Mouse (Mus musculus): Measurements from ENCODE around the gene Nsun5.
A peak's percentile ranks its signal among the peaks of the same experiment; 100 is the strongest.
"Not testable (repeated sequence)": the region's sequence is repeated elsewhere in the genome, so short reads cannot be mapped to it uniquely, and the experiment has no call there.

The Nsun5 gene

DNA sequence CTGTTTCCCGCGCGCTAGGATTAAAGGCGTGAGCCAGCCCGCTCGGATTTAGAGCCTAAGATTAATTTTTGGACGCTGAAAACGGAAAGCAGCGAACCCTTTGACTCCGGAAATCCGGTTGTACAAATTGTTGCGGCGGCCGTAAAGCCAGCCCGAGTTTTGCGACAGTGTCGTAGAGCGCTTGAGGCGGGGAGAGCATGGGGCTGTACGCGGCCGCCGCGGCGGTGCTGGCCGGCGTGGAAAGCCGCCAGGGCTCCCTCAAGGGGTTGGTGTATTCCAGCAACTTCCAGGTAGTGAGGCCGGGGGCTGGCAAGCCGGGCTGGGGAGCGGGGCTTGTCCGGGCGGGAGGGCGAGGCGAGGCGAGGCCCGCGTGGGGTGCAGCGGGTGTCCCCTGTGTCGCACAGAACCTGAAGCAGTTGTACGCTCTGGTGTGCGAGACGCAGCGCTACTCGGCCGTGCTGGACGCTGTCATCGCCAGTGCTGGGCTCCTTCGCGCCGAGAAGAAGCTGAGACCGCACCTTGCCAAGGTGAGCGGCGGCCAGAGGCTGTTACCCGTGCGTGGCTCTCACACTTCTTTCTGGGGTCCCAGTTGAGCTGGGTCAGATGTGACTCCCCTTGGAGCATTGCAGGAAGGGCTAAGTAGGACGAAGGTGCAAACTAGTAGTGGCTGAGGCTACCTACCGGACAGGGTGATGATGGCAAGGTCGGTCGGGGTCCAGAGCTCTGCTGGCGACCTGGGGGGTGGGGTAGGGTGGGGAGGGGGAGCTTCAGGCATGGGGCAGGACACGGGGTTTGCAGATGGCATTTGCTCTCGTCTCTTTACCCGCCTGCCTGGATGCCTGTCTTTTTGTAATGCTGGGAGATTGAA, at the start of gene Nsun5:
Nsun5 (plus strand) TSS at position 167 of the 868 bp plus-strand sequence.
- DNase-seq (ENCODE audit: low spot score): peak; percentile 87

DNA sequence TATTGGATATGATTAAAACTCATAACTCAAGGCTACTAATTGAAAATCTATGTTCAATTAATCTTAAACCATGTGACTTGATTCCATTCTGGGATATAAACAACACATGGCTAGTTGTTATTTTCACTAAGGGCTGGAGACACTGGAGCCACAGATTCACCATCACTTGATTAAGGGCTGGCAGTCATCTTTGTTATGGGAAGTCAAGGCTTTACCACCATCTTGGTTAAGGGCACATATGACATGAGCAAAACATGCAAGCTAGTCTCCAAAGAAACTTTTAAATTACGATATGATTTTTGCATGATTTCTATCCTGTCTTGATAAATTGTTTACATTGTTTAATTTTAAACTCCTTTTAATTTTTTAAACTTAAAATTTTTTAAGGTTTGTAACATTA, 47.6 kb upstream of the Nsun5 start:
- DNase-seq (ENCODE audit: low spot score): no peak

DNA sequence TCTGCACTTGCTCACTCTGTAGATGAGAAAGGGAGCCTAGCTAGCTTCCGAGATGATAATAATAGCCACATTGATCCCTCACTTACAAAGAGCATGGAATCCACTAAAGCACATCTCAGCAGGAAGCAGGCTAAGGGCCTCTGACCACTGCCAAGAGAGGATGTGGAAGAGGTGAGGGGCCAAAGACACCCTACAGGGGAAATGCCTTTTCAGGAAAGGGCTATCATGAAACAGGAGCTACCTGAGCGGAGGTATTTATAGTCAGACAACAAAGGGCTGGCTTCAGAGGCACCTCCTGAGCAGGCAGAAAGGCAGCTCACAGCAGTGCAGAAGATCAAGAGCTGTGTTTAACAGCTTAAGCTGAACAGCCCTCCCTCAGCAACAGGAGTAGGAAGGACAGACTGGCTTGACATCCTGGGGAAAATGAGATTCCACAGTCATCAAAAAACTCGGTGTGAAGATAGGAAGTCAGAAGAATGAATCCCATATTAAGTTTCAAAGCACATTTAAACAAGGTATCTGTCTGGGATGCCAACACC, 43.6 kb upstream of the Nsun5 start:
- DNase-seq (ENCODE audit: low spot score): no peak

DNA sequence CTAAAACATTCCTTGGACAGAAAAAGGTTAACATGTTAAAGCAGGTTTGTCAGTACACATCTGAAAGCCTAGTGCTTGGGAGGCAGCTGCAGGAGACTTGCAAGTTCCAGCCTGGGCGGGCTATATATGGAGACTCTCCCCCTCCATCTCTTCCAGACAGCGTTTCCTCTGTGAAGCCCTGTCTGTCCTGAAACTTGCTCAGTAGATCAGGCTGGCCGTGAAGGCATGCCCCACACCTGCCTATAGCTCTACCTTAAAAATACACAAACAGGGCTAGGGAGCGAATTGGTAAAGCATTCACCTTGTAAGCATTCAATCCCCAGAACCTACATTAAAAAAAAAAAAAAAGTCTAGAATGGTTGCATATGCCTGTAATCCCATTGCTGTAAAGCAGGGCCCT, 40.3 kb upstream of the Nsun5 start:
- no peak for DNase-seq (ENCODE audit: low spot score)

DNA sequence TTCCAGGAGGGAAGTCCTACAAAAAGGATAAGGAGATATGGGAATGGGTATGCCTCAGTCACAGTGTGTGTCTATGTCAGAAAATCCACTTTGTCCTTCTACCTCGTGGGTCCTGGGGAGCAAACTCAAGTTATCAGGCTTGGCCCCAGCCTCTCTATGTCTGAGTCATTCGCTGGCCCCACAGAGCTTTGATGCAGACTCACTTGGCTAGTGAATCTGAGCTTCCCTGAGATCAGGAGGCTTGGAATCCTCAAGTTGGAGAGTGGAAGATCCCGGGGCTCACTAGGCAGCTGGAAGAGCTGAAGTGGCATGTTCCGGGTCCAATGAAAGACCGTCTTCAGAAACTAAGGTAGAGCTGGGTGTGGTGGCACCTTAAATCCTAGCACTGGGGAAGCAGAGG, 39.6 kb upstream of the Nsun5 start:
- DNase-seq (ENCODE audit: low spot score): no peak

DNA sequence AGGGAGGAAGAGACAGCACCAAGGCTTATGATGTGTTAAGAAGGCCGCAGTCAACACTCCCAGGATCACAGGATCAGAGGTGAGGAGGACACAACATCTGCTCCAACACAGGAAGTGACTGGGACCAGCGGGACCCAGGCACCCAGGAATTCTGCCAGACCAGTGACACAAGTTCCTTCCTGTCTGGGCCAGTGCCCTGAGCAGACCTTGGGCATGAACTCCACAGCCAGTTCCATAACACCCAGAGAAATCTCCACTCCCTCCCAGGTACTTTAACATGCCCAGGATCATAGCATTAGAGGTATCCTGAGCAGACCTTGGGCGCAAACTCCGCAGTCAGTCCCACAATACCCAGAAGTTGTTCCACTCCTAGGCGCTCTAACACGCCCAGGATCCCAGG, 38.6 kb upstream of the Nsun5 start:
- DNase-seq (ENCODE audit: low spot score): no peak

DNA sequence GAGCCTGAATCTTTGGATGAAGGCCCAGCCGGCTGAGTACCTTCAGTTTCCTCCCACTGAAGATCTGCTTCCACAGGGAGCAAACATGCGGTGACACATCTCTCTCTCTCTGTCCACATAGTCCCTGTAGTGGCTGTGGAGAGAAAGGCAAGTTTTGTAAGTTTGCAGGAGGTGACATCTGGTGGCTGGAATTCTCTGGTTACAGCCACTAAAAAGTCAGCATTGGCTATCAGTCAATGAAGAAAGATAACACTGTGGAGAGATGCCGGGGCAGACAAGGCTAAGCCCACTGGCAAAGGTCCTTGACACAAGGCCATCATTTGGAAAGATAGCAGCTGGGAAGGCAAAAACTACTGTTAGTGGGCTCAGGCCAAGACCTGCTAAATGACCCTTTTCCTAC, 32.2 kb upstream of the Nsun5 start:
- no peak for DNase-seq (ENCODE audit: low spot score)

DNA sequence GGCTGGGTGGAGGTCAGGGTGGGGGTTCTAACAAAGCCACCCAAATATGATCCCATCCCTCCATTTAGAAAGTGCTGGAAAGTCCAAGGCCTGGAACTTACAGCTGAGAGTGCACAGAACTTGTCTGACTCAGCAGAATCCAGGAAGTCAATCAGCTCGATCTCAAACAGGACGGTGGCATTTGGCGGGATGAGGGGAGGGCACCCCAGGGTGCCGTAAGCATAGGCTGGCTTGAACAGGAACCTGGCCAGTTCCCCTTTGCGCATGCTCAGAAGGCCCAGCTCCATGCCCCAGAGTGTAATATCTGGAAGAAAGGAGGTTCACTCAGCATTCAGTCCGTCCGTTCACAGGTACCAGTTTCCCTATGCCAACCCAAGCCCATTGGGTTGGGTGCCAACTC, 23.8 kb upstream of the Nsun5 start:
- no peak for DNase-seq (ENCODE audit: low spot score)

DNA sequence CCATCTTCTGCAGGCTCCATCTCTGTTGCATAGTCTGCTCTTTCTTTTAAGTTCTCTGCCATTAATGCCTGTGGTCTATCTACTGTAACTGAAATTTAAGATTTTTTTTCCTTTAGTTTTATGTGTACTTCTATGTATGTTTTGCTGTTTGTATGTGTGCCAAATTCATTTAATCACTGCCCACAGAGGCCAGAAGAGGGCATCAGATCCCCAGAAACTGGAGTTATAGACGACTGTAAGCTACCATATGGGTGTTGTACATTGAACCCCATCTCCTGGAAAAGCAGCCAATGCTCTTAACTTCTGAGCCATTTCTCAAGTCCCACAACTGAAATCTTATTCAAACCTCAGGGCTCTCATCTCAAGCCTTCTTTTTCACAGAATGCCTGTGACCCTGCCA, 23.3 kb upstream of the Nsun5 start:
- no peak for DNase-seq (ENCODE audit: low spot score)

DNA sequence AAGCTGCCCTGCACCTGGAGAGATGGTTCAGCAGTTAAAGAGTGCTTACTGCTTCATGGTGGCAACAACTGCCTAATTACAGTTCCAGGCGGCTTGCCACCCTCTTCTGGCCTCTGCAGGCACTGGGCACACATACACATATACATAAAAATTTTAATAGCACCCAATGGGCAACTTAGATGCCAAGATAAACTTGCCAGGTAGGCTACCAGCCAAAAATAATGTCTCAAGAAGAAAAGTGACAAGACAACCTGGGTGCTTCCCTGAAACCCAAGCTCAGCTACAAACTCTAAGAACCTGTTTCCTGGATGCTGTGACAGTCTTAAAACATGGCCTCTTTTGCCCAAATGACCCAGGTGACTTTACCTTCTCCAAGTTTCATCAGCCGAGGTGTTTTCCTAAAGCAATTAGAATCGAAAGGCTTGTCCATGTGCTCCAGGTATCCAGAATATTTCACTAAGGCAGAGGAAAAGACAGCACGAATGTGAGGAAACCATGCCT, 22.2 kb upstream of the Nsun5 start:
- no peak for DNase-seq (ENCODE audit: low spot score)

DNA sequence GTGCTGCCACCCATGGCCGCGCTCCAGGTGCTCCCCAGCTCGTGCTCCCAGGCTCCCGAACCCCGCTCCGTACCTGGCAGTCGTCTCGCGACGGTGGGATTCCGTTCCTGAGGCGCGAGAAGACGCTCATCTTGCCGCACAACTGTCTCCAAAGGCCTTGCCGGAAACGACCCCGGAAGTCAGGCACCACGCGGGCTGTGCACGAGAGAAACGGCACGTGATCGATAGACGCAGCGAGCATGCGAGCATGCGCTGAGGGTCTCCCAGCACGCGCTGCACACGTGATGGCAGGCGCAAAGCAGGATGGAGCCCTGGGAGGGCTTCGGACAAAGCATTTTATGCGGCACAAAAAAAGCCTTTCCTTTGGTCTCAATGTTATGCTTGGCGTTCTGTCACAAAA, 19.9 kb upstream of the Nsun5 start, which contains the start of gene Fkbp6:
Fkbp6 (minus strand) TSS at position 183 of the 400 bp plus-strand sequence.
- DNase-seq (ENCODE audit: low spot score): no peak

DNA sequence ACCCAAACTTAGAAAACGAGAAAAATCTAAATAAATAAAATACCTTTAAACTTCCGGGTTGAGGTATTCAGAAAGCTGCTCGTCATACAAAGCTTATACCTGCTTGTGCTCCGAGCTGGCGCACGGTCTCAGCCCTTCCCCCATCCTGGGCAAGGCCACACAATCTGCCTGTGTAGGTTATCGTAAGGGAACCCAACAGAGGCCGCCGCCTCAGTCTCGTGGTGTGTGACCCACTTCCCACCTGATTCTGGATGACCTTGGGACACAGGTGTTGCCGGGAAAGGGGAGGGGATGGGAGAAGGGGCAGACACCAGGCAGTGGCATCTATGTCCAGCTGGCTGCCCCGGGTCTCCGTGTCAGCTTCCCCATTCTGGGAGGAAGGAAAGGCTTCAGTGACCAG, 18.1 kb upstream of the Nsun5 start:
- no peak for DNase-seq (ENCODE audit: low spot score)

DNA sequence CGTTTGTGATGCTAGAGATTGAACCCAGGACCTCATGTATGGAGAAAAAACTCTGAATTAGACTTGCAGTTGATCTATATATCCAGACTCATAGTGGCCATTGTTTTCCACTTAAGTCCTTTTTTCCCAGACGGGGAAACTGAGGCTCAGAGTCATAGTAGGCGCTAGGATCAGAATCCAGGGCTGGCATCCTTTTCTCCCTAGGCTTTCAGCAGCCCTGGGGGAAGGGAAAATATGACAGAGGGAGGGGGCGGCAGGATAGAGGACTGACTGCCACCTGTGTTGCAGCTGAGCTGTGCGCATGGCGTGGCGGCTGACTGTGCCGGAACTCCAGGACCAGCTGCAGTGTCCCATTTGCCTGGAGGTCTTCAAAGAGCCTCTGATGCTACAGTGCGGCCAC, 16.8 kb upstream of the Nsun5 start, which contains the start of gene Trim50:
Trim50 (plus strand) TSS at position 301 of the 400 bp plus-strand sequence.
- DNase-seq (ENCODE audit: low spot score): no peak

DNA sequence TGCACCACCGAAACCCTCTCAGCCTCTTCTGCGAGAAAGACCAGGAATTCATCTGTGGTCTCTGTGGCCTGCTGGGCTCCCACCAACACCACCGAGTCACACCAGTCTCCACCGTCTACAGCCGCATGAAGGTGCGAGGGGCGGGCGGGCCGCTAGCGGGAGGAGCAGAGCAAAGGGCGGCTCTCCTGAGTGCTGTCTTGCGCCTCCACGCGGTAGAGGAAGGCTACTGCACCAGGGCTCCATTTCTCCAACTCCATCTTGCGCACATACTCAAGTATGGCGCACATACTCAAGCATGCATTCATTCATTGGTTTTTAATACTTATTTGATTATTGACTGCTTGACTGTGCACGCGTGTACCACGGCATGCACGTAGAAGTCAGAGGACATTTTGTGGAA, 16.2 kb upstream of the Nsun5 start:
- no peak for DNase-seq (ENCODE audit: low spot score)

DNA sequence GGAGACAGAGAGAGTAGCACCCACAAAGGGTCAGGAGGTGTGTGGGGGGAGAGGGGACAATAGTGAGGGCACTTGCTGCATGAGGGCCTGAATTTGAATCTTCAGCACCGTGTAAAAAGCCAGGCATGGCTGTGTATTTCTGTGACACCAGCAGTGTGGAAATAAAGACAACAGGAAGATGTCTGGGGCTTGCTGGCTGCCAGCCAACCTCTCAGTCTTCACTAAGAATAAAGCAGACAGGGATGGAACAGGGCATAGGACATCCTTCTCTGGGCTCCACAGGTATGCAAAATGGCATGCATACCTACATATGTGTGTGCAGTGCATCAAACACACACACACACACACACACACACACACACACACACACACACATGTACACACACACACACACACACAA, 13.7 kb upstream of the Nsun5 start:
- DNase-seq (ENCODE audit: low spot score): no peak

DNA sequence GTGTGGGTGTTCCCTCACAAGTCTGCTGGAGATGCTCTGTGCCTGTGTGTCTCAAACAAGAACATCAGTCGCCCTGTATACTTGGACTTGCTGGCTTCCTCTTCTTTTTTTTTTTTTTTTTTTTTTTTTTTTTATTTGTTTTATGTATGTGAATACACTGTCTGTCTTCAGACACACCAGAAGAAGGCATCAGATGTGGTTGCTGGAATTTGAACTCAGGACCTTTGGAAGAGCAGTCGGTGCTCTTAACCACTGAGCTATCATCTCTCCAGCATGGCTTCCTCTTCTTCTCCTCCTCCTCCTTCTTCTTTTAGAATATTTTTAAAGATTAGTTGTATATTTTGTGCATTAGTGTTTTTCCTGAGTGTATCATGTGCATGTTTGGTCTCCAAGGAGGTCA, 12.2 kb upstream of the Nsun5 start:
- DNase-seq (ENCODE audit: low spot score): no peak

DNA sequence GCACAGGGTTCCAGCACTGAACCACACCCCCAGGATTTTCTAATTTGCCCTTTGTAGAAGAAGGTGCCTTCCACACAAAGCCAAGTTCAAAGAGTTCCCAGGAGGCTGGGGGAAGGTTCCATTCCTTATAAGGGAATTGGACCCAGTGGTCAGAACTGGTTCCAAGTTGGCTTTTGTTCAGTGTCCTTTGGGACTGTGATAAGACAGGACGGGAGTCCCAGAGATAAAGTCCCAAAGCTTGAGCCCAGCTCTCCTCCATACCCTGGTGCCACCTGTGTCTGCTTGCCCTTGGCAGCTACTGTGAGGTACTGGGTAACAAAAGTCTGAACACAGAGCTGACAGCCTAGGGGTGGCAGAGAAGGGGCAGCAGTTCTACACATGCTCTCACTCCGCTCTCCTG, 10.0 kb upstream of the Nsun5 start:
- no peak for DNase-seq (ENCODE audit: low spot score)

DNA sequence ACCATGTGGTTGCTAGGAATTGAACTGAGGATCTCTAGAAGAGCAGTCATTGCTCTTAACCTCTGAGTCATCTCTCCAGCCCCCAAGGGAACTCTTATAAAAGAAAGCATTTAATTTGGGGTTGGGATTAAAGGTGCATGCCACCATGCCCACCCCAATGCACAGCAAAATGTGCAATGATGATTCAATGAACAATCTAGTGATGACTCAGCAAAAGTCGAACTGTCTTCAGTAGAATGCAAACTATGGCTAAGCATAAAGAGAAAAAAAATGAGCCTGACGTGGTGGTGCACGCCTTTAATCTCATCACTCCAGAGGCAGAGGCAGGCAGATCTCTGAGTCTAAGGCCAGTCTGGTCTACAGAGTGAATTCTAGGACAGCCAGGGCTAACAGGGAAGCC, 7.2 kb upstream of the Nsun5 start:
- DNase-seq (ENCODE audit: low spot score): no peak

DNA sequence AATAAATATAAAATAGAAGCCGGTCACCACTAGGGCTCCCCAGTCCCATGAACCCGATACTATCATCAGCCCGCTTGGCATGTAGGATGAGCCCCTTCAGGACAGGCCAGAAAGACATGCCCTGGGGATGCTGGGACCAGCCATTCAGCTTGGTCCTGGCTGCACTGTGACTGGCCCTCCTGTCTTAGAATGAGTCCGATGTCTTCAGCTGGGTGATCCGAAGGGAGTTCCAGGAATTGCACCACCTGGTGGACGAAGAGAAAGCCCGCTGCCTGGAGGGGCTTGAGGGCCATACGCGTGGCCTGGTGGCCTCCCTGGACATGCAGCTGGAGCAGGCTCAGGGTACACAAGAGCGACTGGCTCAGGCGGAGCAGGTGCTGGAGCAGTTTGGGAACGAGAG, 6.2 kb upstream of the Nsun5 start:
- no peak for DNase-seq (ENCODE audit: low spot score)

DNA sequence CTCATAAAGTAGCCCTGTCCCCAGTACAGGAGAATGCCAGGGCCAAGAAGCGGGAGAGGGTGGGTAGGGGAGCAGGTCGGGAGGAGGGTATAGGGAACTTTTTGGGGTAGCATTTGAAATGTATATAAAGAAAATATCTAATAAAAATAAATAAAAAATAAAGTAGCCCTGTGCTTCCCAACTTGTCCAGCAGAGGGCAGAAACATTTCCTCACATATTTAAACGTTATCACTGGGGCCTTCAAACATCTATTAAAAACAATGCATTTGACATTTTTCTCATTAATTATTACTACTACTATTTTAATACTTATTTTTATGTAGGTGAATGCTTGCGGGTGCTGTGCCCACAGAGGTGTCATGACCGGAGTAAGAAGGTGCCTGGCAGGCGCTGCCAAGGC, 1.9 kb upstream of the Nsun5 start:
- peak; percentile 33 for DNase-seq (ENCODE audit: low spot score)

DNA sequence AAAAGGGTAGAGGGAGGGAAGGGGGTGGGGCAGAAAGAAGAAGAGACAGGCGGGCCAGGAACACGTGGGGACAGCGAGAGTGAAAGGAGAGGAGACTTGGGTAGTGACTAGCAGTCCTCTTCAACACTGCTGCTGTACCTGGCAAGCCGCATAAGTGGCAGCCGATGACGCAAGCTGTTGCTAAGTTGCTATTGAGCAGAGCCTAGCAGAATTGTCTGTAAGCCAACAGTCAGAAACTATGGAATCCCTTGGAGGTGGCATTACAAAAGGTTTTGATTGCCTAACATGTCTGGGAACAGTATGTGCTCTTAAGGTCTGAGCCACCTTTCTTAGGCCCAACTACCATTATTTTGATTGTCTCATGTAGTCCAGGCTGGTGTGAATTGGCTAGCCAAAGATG, 1.4 kb upstream of the Nsun5 start:
- no peak for DNase-seq (ENCODE audit: low spot score)

DNA sequence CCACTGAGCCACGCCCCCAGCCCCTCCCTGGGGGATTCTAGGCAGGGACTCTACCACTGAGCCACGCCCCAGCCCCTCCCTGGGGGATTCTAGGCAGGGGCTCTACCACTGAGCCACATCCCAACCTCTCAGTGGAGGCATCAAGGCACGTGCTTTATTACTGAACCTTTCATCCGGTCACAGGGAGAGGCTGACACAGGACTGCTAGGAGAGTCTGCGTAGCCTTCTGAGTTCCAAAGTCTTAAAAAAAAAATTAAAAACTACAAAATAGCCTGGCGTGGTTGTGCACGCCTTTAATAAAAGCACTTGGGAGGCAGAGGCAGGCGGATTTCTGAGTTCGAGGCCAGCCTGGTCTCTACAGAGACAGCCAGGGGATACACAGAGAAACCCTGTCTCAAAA, 557 bp upstream of the Nsun5 start:
- DNase-seq (ENCODE audit: low spot score): not testable (repeated sequence)

DNA sequence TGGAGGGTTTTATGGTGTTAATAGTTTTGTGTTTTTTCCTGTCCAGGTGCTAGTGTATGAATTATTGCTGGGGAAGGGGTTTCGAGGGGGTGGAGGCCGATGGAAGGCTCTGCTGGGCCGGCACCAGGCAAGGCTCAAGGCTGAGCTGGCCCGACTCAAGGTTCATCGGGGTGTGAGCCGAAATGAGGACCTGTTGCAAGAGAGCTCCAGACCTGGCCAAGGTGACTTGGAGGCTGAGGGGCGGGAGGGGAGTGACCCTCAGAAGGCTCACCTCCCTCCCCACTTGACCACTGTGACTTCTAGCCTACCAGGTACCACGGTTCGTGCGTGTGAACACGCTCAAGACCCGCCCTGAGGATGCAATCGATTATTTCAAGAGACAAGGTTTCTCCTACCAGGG, 1.4 kb downstream of the Nsun5 start:
- no peak for DNase-seq (ENCODE audit: low spot score)

DNA sequence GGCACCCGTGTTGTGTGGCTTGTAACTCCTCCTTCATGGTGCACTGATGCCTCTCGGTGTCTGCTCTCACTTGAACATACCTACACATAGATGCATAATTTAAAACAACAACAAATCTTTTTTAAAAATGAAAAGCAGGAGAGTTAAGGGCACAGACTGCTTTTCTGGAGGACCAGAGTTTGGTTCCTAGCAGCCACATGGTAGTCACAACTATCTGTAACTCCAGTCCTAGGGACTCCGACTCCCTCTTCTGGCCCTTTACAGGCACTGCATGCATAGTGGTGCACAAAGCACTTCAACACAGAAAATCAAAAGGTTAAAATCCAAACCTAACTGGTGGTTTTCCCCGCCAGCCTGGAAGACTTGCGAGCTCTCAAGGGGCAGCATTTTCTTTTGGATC, 3.8 kb downstream of the Nsun5 start:
- no peak for DNase-seq (ENCODE audit: low spot score)

Data from layer of hippocampus, adult 9-10 months (tissue).